Mouse (Mus musculus) heart, embryonic 15.5 days (tissue): ENCODE results near the gene Mrgprf. TPM values are rescaled to one million over a fixed set of nuclear protein-coding genes. Genes with fewer than 3 reads are reported as not detected.

Experiments used
- ATAC-seq: fragments of 200-750 bp; cut with Nextera tagmentation; replicated peaks from 2 replicates; pipeline ENCODE4 v1.8.0; 2017; ENCODE audit warnings: low read depth, moderate TSS enrichment; ENCODE audit not compliant: insufficient number of reproducible peaks, insufficient read depth, low FRiP score
- H3K27ac ChIP-seq: fragments of 300-500 bp; sonication (generic); 2 replicates; pipeline ENCODE4 v1.5.1; 2015; ENCODE audit warnings: mild to moderate bottlenecking, inconsistent platforms
- H3K27me3 ChIP-seq: fragments of 300-500 bp; sonication (generic); 2 replicates; pipeline ENCODE4 v1.6.1; 2015; ENCODE audit warnings: inconsistent platforms
- H3K36me3 ChIP-seq: fragments of 300-500 bp; sonication (generic); 2 replicates; pipeline ENCODE4 v1.6.1; 2015; ENCODE audit warnings: mild to moderate bottlenecking, inconsistent platforms
- H3K4me1 ChIP-seq: fragments of 300-500 bp; sonication (generic); replicated peaks from 2 replicates; pipeline ENCODE4 v1.6.1; 2015; ENCODE audit warnings: inconsistent platforms
- H3K4me2 ChIP-seq: fragments of 300-500 bp; sonication (generic); 2 replicates; pipeline ENCODE4 v1.6.1; 2015; ENCODE audit warnings: inconsistent platforms, mild to moderate bottlenecking, moderate library complexity
- H3K4me3 ChIP-seq: fragments of 300-500 bp; sonication (generic); 2 replicates; pipeline ENCODE4 v1.5.1; 2015; ENCODE audit warnings: mild to moderate bottlenecking, inconsistent platforms
- H3K9ac ChIP-seq: fragments of 300-500 bp; sonication (generic); 2 replicates; pipeline ENCODE4 v1.6.1; 2015; ENCODE audit warnings: mild to moderate bottlenecking, inconsistent platforms
- H3K9me3 ChIP-seq: fragments of 300-500 bp; sonication (generic); replicated peaks from 2 replicates; pipeline ENCODE4 v1.6.1; 2016; ENCODE audit warnings: inconsistent platforms
- WGBS: fragments of 180-500 bp; shearing (Covaris S2); methylation state at CpG from one replicate; pipeline ENCODE4 v1.1.7; 2015; ENCODE audit warnings: mixed read lengths; 5-methylcytosine and 5-hydroxymethylcytosine counted together
- polyA plus RNA-seq: library from polyadenylated mRNA; unstranded; fragments of >200 nt; fragmentation: Nextera tagmentation; extraction: Ambion mirVana; gene quantifications from 2 replicates; pipeline ENCODE4 v1.2.1, GENCODE M21; 2015

The Mrgprf gene
- polyA plus RNA-seq, 1 experiment from 2014 or later = 1.4 TPM

DNA sequence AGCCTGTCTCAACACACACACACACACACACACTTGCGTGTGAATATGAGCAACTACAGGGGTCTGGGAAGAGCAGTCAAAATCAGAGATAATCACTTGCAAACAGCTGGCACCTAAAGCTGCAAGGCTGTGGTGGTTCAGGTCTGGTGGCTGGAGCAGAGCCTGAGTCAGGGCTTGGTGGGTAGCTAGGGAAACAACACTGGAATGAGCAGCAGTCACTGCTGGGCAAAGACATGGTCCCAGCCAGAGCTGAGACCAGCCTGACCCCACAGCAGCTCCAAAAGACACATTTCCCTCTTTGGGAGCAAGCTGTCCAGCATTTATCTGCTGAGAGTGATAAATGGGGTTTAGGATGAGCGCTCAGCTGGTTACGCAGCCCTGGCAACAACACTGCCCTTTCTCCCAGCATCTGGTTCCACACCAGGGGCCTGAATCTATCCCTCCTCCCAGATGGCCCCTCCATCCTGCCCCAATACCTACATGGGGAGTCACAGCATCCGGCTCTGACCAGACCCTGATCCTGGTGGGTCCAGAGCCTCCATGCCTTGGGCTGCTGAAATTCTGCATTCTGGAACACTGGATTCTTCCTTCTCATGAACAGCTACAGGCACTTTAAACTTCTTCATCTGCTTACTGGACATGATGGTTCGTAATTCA lies 39.7 kb downstream of the Mrgprf start:
- Histone ChIP-seq H3K4me2 (no peak overlapping the region), H3K4me1 (no peaks in the 10 kb centered on the region), H3K27me3 (no peaks in the 10 kb centered on the region), H3K36me3 (no peaks in the 10 kb centered on the region), H3K27ac (no peak overlapping the region), H3K4me3 (no peak overlapping the region), H3K9me3 (no peaks in the 10 kb centered on the region), H3K9ac (no peak overlapping the region)
- WGBS = 83% methylated on average over 5 of the region's 5 CpGs
- no peak for ATAC-seq

Other genes with a start within 250 kb of the Mrgprf start
- gene 1810010D01Rik, start 92.7 kb upstream of the Mrgprf start, polyA plus RNA-seq = 0.44 TPM in 1 of 2 replicates, not detected in the other
- gene Tpcn2, start 16.8 kb upstream of the Mrgprf start, polyA plus RNA-seq = 4.6 and 7.4 TPM in 2 replicates
- not detected in 2 replicates for gene Mrgprd, start 14.0 kb downstream of the Mrgprf start, polyA plus RNA-seq